Mouse (Mus musculus) small intestine, adult 2 months (tissue): ENCODE results near the gene Zfp566. TPM values are rescaled to one million over a fixed set of nuclear protein-coding genes. Genes with fewer than 3 reads are reported as not detected.

Experiments
- H3K27ac ChIP-seq: fragments of 200-500 bp; 2 replicates; pipeline ENCODE4 v1.5.1; 2012; ENCODE audit warnings: low read depth, low read length, control low read depth, inconsistent platforms; ENCODE audit not compliant: insufficient read depth
- H3K27me3 ChIP-seq: fragments of 200-500 bp; 2 replicates; pipeline ENCODE4 v1.6.1; 2012; ENCODE audit warnings: mild to moderate bottlenecking, moderate library complexity, low read length, inconsistent platforms; ENCODE audit not compliant: control insufficient read depth, insufficient read depth
- H3K36me3 ChIP-seq: fragments of 200-500 bp; 2 replicates; pipeline ENCODE4 v1.6.1; 2012; ENCODE audit warnings: mild to moderate bottlenecking, low read length, control low read depth, inconsistent platforms; ENCODE audit not compliant: control insufficient read depth, insufficient read depth
- H3K4me1 ChIP-seq: fragments of 200-500 bp; 2 replicates; pipeline ENCODE4 v1.6.1; 2012; ENCODE audit warnings: low read length, inconsistent platforms, mixed read lengths; ENCODE audit not compliant: control insufficient read depth, insufficient read depth, insufficient read length
- H3K4me3 ChIP-seq: fragments of 200-500 bp; 2 replicates; pipeline ENCODE4 v1.5.1; 2012; ENCODE audit warnings: low read depth, mild to moderate bottlenecking, control low read depth, inconsistent platforms, low read length, moderate library complexity
- CTCF ChIP-seq: fragments of 200-500 bp; IDR thresholded peaks from 2 replicates; pipeline ENCODE4 v1.5.1; 2012; ENCODE audit warnings: low read depth, mild to moderate bottlenecking, control low read depth, inconsistent platforms, low read length, moderate library complexity, mixed read lengths; ENCODE audit not compliant: insufficient replicate concordance, insufficient read length; ENCODE audit errors: extremely low read depth
- POLR2A ChIP-seq: fragments of 200-500 bp; IDR thresholded peaks from 2 replicates; pipeline ENCODE4 v1.6.1; 2012; ENCODE audit warnings: low read depth, mild to moderate bottlenecking, control low read depth, inconsistent platforms, low read length, moderate library complexity
- WGBS: fragments of 180-500 bp; shearing (Covaris S2); methylation state at CpG from one replicate; pipeline ENCODE4 v1.1.7; 2018; 5-methylcytosine and 5-hydroxymethylcytosine counted together
- polyA plus RNA-seq: library from polyadenylated mRNA; depleted of rRNA; stranded (reverse); fragments of >200 nt; gene quantifications from 2 replicates; pipeline ENCODE4 v1.2.3, GENCODE M21; 2012

Gene Zfp566
- polyA plus RNA-seq, 1 experiment = 0.95 TPM

DNA sequence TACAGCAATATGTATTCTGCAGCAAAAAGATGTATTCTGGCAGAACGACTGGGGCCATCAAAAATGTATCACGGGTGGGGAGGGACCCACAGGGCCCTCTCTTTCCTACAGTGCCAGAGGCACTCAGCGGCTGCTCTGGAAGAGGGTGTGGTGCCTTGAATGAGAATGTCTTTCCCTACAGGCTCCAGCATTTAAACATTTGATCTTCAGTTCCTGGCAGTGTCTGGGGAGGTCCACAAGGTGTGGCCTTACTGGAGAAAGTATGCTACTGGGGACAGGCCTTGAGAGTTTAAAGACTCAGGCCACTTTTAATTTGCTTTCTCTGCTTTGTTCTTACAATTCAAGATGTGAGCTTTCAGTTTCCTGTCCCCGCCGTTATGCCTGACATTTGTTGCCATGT lies 25.7 kb upstream of the Zfp566 start:
- Histone ChIP-seq H3K4me1 (no peaks in the 10 kb centered on the region), H3K27ac (no peak overlapping the region), H3K27me3 (no peaks in the 10 kb centered on the region), H3K4me3 (no peak overlapping the region), H3K36me3 (no peaks in the 10 kb centered on the region)
- TF ChIP-seq CTCF (no peak), POLR2A (no peak)
- 93% methylated on average over 5 of the region's 5 CpGs for WGBS

DNA sequence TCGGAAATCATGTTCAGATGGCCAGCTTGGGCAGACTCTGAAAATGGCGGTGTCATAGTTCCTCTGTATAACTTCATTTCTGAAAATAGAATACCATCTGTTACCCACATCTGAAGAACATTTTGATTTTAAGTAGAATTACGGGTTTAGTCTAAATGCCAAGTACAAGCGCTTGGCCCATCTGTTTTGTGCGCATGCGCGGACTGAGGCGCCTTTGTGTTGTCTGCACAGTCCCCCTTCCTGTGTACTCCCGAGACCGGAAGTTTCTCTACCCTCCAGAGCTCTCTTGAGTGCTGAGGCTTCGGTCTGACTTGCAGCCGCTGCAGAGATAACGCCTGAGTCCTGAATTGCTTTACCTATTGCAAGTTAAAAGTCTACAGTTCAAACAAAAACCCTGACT lies 9.0 kb upstream of the Zfp566 start:
- WGBS = 91% methylated on average over 13 of the region's 13 CpGs
- Histone ChIP-seq H3K27ac (no peak overlapping the region), H3K36me3 (peaks cover 25% of the 10 kb centered on the region), H3K4me1 (peaks cover 4% of the 10 kb centered on the region; the same call in 1 of the 2 replicates), H3K4me3 (no peak overlapping the region), H3K27me3 (no peaks in the 10 kb centered on the region)
- TF ChIP-seq POLR2A (no peak), CTCF (no peak)

DNA sequence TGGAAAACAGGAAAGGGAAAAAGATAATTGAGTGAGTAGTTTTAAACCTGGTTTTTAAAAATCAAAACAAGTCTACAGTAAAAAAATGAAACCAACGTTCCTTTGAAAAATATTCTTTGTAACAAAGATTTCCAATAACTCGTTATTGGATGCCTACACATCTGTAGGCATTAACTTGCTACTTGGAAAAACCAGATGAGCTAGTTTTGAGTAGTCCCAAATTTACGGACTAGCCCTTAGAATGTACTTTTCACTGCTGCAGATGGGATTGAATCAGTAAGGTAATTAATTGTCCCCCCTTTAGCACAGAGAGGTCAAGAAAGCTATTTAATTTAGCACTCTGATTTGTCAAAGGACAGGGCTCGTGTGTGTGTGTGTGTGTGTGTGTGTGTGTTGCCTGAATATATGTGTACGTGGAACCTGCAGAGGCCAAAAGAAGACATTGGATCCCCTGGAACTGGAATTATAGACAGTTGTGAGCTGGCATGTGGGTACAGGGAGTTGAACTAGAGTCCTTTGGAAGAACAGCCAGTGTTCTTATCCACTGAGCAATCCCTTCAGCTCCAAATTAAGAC lies 5.3 kb upstream of the Zfp566 start:
- H3K27me3 ChIP-seq = no peaks in the 10 kb centered on the region
- no peak for TF ChIP-seq CTCF
- TF ChIP-seq POLR2A = no peak
- 2% methylated on average over 5 of the region's 5 CpGs for WGBS
- peaks cover 5% of the 10 kb centered on the region; the same call in 1 of the 2 replicates for H3K36me3 ChIP-seq
- peaks cover 6% of the 10 kb centered on the region; the same call in 1 of the 2 replicates for H3K4me1 ChIP-seq
- H3K4me3 ChIP-seq = no peak overlapping the region
- no peak overlapping the region for H3K27ac ChIP-seq

DNA sequence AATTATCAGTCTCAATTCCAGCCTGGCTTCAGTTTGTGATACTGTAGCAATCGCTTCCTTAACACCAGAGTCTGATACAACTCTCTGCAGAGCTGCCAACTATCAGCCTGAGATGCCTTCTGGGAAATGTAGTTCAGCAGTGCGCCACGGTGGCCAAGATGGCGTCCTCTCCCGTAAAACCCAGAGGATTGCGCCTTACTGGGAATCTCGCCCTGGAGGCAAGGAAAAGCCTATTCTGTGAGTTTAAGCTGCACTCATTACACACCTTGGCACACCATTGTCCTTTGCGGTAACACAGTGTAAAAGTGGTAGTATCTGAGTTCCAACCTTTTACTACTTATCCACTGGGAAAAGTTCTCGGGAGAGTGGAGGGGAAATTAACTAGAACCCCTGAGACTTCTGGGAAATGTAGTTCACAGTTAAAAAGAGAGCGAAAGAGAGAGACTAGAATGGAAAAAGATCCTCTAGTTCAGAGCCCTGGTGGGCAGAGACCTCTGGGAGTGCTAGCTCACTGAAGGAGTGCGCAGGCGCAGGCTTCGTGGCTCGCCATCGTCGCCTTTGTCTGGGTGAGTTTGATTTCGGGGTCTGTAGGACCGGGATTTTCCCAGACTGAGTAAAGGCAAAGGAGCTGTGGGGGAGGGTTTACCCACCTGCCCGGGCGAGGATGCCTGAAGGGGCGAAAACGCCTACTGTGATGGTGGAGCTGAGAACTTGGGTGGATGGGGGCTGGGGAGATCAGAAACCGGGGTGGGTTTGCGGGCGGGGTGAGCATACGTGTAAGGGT lies 4.5 kb upstream of the Zfp566 start, which contains the start of gene Zfp260:
Gene Zfp260 (plus strand): TSS at position 132 of the 784 bp plus-strand sequence.
- WGBS = under 1% methylated on average over 26 of the region's 26 CpGs
- Histone ChIP-seq H3K27ac (peak within 1 kb of the TSS; percentile 94), H3K27me3 (no peaks in the 10 kb centered on the region), H3K4me1 (peaks cover 6% of the 10 kb centered on the region; the same call in 1 of the 2 replicates), H3K36me3 (peaks cover 3% of the 10 kb centered on the region; the same call in 1 of the 2 replicates), H3K4me3 (peak within 1 kb of the TSS; percentile 82)
- TF ChIP-seq CTCF = no peak
- peak; percentile 76; the same call in 1 of the 2 replicates for TF ChIP-seq POLR2A

GRCm38 (mm10) chr7:30093918-30094415 lies 3.6 kb upstream of the Zfp566 start:
- H3K4me3 ChIP-seq = no peak overlapping the region
- peaks cover 9% of the 10 kb centered on the region; the same call in 1 of the 2 replicates for H3K4me1 ChIP-seq
- H3K27ac ChIP-seq = peak overlapping the region; percentile 23; the same call in 1 of the 2 replicates
- H3K36me3 ChIP-seq = no peaks in the 10 kb centered on the region
- 73% methylated on average over 6 of the region's 6 CpGs for WGBS
- TF ChIP-seq POLR2A = no peak
- TF ChIP-seq CTCF = no peak
- H3K27me3 ChIP-seq = no peaks in the 10 kb centered on the region

GRCm38 (mm10) chr7:30092666-30093065 lies 2.3 kb upstream of the Zfp566 start:
- 84% methylated on average over 9 of the region's 9 CpGs for WGBS
- Histone ChIP-seq H3K27me3 (no peaks in the 10 kb centered on the region), H3K36me3 (no peaks in the 10 kb centered on the region), H3K4me1 (peaks cover 9% of the 10 kb centered on the region; the same call in 1 of the 2 replicates), H3K4me3 (no peak overlapping the region), H3K27ac (no peak overlapping the region)
- TF ChIP-seq POLR2A (no peak), CTCF (no peak)
